In the genomic region with DNA sequence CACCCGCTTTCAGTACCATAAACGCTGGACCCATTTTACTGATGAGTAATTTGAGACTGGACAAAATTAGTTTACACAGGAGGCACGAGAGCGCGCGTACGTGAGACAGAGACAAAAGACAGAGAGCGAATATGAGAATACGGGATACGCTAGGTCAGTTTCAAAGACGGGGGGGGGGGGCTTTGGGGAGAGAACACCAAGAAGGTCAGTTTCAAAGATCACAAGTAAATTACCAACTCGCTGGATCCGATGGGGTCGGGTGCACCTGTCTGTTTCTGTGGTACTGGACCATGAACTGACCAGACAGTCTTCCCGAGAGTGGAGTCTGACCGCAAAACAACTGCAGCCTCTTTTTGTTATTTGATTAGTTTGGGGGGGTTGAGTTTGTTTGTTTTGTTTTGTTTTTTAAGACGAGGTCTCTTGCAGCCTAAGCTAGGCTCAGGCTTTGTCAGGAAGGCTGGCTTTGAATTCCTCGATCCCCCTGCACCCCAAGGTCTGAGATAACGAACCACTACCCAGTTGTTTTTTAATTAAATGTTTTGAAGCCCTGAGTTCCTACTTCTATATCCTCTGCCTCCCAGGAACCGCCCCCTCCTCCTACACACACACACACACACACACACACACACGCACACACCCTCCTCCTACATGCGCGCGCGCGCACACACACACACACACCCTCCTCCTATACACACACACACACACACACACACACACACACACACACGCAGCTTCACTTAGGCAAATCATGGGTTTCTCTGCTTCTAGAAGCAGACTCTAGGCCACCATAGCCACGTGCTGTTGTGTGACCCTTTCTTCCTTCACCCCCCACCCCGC, we compare ENCODE assay signal across 8 mouse cellular contexts. TPM values are rescaled to one million over a fixed set of nuclear protein-coding genes. Genes with fewer than 3 reads are reported as not detected.
DNase-seq lines count a peak whose midpoint lies in the region; ATAC-seq and TF ChIP-seq lines count a peak whose summit lies in the region.

No protein-coding gene starts in this region.

- H3K4me1 ChIP-seq in cortical plate, adult 2 months (ENCODE audit: control insufficient read depth, insufficient read depth, low read length): 0 out of 2 replicates have a peak, but pooled peaks cover 2% of the 10 kb centered on the region
- H3K4me1 ChIP-seq in heart, embryonic 10.5 days: peaks cover 72% of the 10 kb centered on the region
- peaks cover 25% of the 10 kb centered on the region for H3K4me1 ChIP-seq in kidney, embryonic 14.5 days (ENCODE audit: control insufficient read depth, insufficient read depth, low read length)
- H3K4me1 ChIP-seq in lung, adult 2 months (ENCODE audit: control insufficient read depth, insufficient read depth, low read length): peaks cover 11% of the 10 kb centered on the region
- peaks cover 74% of the 10 kb centered on the region for H3K4me1 ChIP-seq in neural tube, embryonic 13.5 days (replicated peaks)

- DNase-seq in 416B (ENCODE audit: low read depth) (peak; percentile 96), MEL-GATA-1-ER (ENCODE audit: extremely low read depth, low read depth) (peak; percentile 83)
- DNase-seq in heart, embryonic 10.5 days (ENCODE audit: low spot score): peak; percentile 94
- peak; percentile 61 for DNase-seq in lung, adult 2 months
- DNase-seq in thymus, postnatal 14 days: peak; percentile 82

- peak overlapping the region; percentile 100 for H3K27ac ChIP-seq in cortical plate, adult 2 months (ENCODE audit: insufficient read depth, low read length)
- H3K27ac ChIP-seq in heart, embryonic 10.5 days: peak overlapping the region; percentile 100
- peak overlapping the region; percentile 98 for H3K27ac ChIP-seq in kidney, embryonic 14.5 days (ENCODE audit: low read depth, low read length)
- H3K27ac ChIP-seq in neural tube, embryonic 13.5 days (replicated peaks): peak overlapping the region; percentile 99

- no peak for TF ChIP-seq POLR2A in cortical plate, adult 2 months (IDR thresholded peaks at IDR 0.05; ENCODE audit: extremely low read depth, insufficient read depth, low read length)
- 0 out of 2 replicates have a peak, but pooled peaks have one; percentile 20 for TF ChIP-seq POLR2A in lung, adult 2 months (IDR thresholded peaks at IDR 0.05; ENCODE audit: borderline replicate concordance, extremely low read depth, low read depth, low read length)

- peak overlapping the region; percentile 72 for H3K9ac ChIP-seq in kidney, embryonic 14.5 days (ENCODE audit: low read depth, low read length)
- H3K9ac ChIP-seq in neural tube, embryonic 13.5 days: peak overlapping the region; percentile 90

- under 1% methylated on average over 24 of the region's 29 CpGs for WGBS in heart, embryonic 10.5 days
- WGBS in kidney, embryonic 14.5 days: under 1% methylated on average over 29 of the region's 29 CpGs
- WGBS in lung, adult 2 months: 1% methylated on average over 28 of the region's 29 CpGs
- WGBS in neural tube, embryonic 13.5 days: 2% methylated on average over 29 of the region's 29 CpGs

- ATAC-seq in kidney, embryonic 14.5 days (ENCODE audit: low FRiP score, low TSS enrichment): peak; percentile 53
- ATAC-seq in neural tube, embryonic 13.5 days (ENCODE audit: low read depth): peak; percentile 25

- no peaks in the 10 kb centered on the region for H3K9me3 ChIP-seq in heart, embryonic 10.5 days
- no peaks in the 10 kb centered on the region for H3K9me3 ChIP-seq in kidney, embryonic 14.5 days (ENCODE audit: control insufficient read depth, low read length)
- no peaks in the 10 kb centered on the region for H3K9me3 ChIP-seq in neural tube, embryonic 13.5 days

- TF ChIP-seq CTCF in cortical plate, adult 2 months (IDR thresholded peaks at IDR 0.05; ENCODE audit: extremely low read depth, insufficient read depth, low read length): no peak
- TF ChIP-seq CTCF in lung, adult 2 months (IDR thresholded peaks at IDR 0.05; ENCODE audit: insufficient read depth, low read length): no peak

- peak overlapping the region; percentile 58 for H3K4me2 ChIP-seq in kidney, embryonic 14.5 days (replicated peaks; ENCODE audit: low read depth, low read length)
- H3K4me2 ChIP-seq in neural tube, embryonic 13.5 days: peak overlapping the region; percentile 78

- H3K36me3 ChIP-seq in heart, embryonic 10.5 days: no peaks in the 10 kb centered on the region
- H3K36me3 ChIP-seq in kidney, embryonic 14.5 days (ENCODE audit: control insufficient read depth, insufficient read depth, low read length): no peaks in the 10 kb centered on the region
- H3K36me3 ChIP-seq in neural tube, embryonic 13.5 days: no peaks in the 10 kb centered on the region

- peak overlapping the region; percentile 39 for H3K4me3 ChIP-seq in cortical plate, adult 2 months (ENCODE audit: insufficient read depth, low read length)
- H3K4me3 ChIP-seq in heart, embryonic 10.5 days: peak overlapping the region; percentile 65
- peak overlapping the region; percentile 35 for H3K4me3 ChIP-seq in kidney, embryonic 14.5 days (ENCODE audit: low read length)
- peak overlapping the region; percentile 63 for H3K4me3 ChIP-seq in lung, adult 2 months (replicated peaks; ENCODE audit: extremely low read depth, low read depth, low read length)
- peak overlapping the region; percentile 44 for H3K4me3 ChIP-seq in neural tube, embryonic 13.5 days

- H3K27me3 ChIP-seq in heart, embryonic 10.5 days (ENCODE audit: insufficient read depth, poor library complexity, severe bottlenecking): no peaks in the 10 kb centered on the region
- H3K27me3 ChIP-seq in kidney, embryonic 14.5 days (ENCODE audit: control insufficient read depth, insufficient read depth, low read length): no peaks in the 10 kb centered on the region
- H3K27me3 ChIP-seq in neural tube, embryonic 13.5 days: no peaks in the 10 kb centered on the region

RNA-seq across cellular contexts. Expression of gene Tex44, which starts 15.0 kb away (rescaled TPM):
- polyA plus RNA-seq in cortical plate, adult 2 months (2012; rRNA removed): not detected in 2 replicates
- not detected in 2 replicates for polyA plus RNA-seq in heart, embryonic 10.5 days (2016; fragmentation: Nextera tagmentation; extraction: Ambion mirVana)
- polyA plus RNA-seq in kidney, embryonic 14.5 days (2014; fragmentation: Nextera tagmentation; extraction: Ambion mirVana): not detected in 2 replicates
- 0.11 and 0.12 TPM in 2 replicates for polyA plus RNA-seq in lung, adult 2 months (2012; rRNA removed)
- polyA plus RNA-seq in neural tube, embryonic 13.5 days (2015; fragmentation: Nextera tagmentation; extraction: Ambion mirVana): not detected in 2 replicates

RNA-seq across cellular contexts. Expression of gene Nmur1, which starts 15.1 kb away (rescaled TPM):
- 0.09 and 0.25 TPM in 2 replicates for polyA plus RNA-seq in cortical plate, adult 2 months (2012; rRNA removed)
- 0.10 TPM in 1 of 2 replicates, not detected in the other for polyA plus RNA-seq in heart, embryonic 10.5 days (2016; fragmentation: Nextera tagmentation; extraction: Ambion mirVana)
- not detected in 2 replicates for polyA plus RNA-seq in kidney, embryonic 14.5 days (2014; fragmentation: Nextera tagmentation; extraction: Ambion mirVana)
- 2.9 TPM in 2 replicates for polyA plus RNA-seq in lung, adult 2 months (2012; rRNA removed)
- polyA plus RNA-seq in neural tube, embryonic 13.5 days (2015; fragmentation: Nextera tagmentation; extraction: Ambion mirVana): 0.49 TPM in 1 of 2 replicates, not detected in the other

Comparison
In these comparisons a context has a peak if more than half of its experiments do, and no peak if none do; other contexts are left out.
1. Peak in every context shown above with its lines: DNase-seq, ATAC-seq, H3K4me3 ChIP-seq and H3K27ac ChIP-seq.